Mouse (Mus musculus): ENCODE results near the gene Far1.

DNA sequence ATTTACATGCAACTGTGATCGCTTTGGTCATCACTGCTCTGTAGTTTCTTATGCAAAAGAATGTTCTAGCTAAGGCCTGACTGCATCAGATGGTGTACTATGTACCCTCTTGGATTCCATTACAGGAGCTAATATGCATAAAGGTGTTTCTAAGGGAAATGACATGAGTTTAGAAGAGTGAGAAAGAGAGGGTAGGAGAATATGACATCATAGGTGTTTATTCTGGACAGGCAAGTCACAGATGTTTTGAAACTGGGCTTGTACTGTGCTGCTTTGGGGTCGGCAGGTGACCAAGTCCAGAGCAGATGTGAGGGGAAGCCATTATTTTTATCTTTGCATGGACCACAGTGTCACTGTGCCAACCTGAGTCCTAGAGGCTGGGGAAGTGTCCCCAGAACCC lies 75.6 kb downstream of the Far1 start:
- TF ChIP-seq TCF12 (IDR thresholded peaks at IDR 0.05; ENCODE audit: low read depth, low read length) (no peak), POLR2A (IDR thresholded peaks at IDR 0.05; ENCODE audit: control insufficient read depth in 1 of 2, insufficient read depth in 1 of 2, low read depth in 1 of 2, low read length in 2 of 2, poor library complexity in 1 of 2) (no peak), CTCF (IDR thresholded peaks at IDR 0.05 in 2 of 3, conservative IDR thresholded peaks at IDR 0.05 in 1 of 3; ENCODE audit: control insufficient read depth in 1 of 3, insufficient read depth in 1 of 3, low read depth in 2 of 3, low read length in 3 of 3, poor library complexity in 1 of 3, severe bottlenecking in 1 of 3) (no peak), ELF1 (IDR thresholded peaks at IDR 0.05; ENCODE audit: low read depth, low read length) (no peak), USF1 (IDR thresholded peaks at IDR 0.05; ENCODE audit: low read depth, low read length) (no peak), BHLHE40 (IDR thresholded peaks at IDR 0.05; ENCODE audit: borderline replicate concordance, low read depth, low read length) (no peak), TAL1 (IDR thresholded peaks at IDR 0.05; ENCODE audit: low read length) (no peak), GATA1 (IDR thresholded peaks at IDR 0.05; ENCODE audit: low read depth, low read length) (no peak), ZMIZ1 (IDR thresholded peaks at IDR 0.05; ENCODE audit: low read depth, low read length) (no peak), ZC3H11A (IDR thresholded peaks at IDR 0.05; ENCODE audit: low read depth, low read length) (no peak), NELFE (IDR thresholded peaks at IDR 0.05; ENCODE audit: low read depth, low read length) (no peak)
